Mouse (Mus musculus) central nervous system, embryonic 14 days (tissue): ENCODE data around the gene Fst. TPM values are rescaled to one million over a fixed set of nuclear protein-coding genes. Genes with fewer than 3 reads are reported as not detected.

ENCODE experiments used
- polyA plus RNA-seq: library from polyadenylated mRNA; depleted of rRNA; stranded (reverse); fragments of >200 nt; gene quantifications from 2 replicates; pipeline ENCODE4 v1.2.3, GENCODE M21; 2012; rRNA removed

Fst gene
- 5.9 and 9.8 TPM in 2 replicates for polyA plus RNA-seq

GRCm38 (mm10) chr13:114458886-114459700, at the start of gene Fst:
TSS of gene Fst (minus strand) at chr13:114458951.

Other genes starting within 250 kb of the Fst start
- 139 and 152 TPM in 2 replicates for gene Ndufs4, start 70.7 kb downstream of the Fst start, polyA plus RNA-seq